Mouse (Mus musculus): ENCODE measurements around the gene Zfpm1. TPM values are rescaled to one million over a fixed set of nuclear protein-coding genes. Genes with fewer than 3 reads are reported as not detected.
A peak's percentile ranks its signal among the peaks of the same experiment; 100 is the strongest.

Gene Zfpm1
- total RNA-seq (2015; ENCODE audit: low replicate concordance) (176 and 254 TPM in 2 replicates), total RNA-seq (2017; ENCODE audit: low replicate concordance) (303 and 467 TPM in 2 replicates)

GRCm38 (mm10) chr8:122282035-122282358, at the start of gene Zfpm1:
Gene Zfpm1 (plus strand): TSS chr8:122282141.
- ATAC-seq (replicated peaks; ENCODE audit: low FRiP score, poor library complexity, severe bottlenecking), result no peak

GRCm38 (mm10) chr8:122234055-122234454, 47.9 kb upstream of the Zfpm1 start:
- no peak for ATAC-seq (replicated peaks; ENCODE audit: low FRiP score, poor library complexity, severe bottlenecking)

GRCm38 (mm10) chr8:122236521-122236920, 45.4 kb upstream of the Zfpm1 start:
- no peak for ATAC-seq (replicated peaks; ENCODE audit: low FRiP score, poor library complexity, severe bottlenecking)

- no peak for ATAC-seq (replicated peaks; ENCODE audit: low FRiP score, poor library complexity, severe bottlenecking)
These were observed 43.7 kb upstream of the Zfpm1 start for GRCm38 (mm10) chr8:122238225-122238624.

GRCm38 (mm10) chr8:122238731-122239130, 43.2 kb upstream of the Zfpm1 start:
- ATAC-seq (replicated peaks; ENCODE audit: low FRiP score, poor library complexity, severe bottlenecking), result no peak

- no peak for ATAC-seq (replicated peaks; ENCODE audit: low FRiP score, poor library complexity, severe bottlenecking)
These were observed 41.5 kb upstream of the Zfpm1 start for GRCm38 (mm10) chr8:122240241-122241026.

- ATAC-seq (replicated peaks; ENCODE audit: low FRiP score, poor library complexity, severe bottlenecking), result no peak
These were observed 38.6 kb upstream of the Zfpm1 start for GRCm38 (mm10) chr8:122243310-122243709.

- no peak for ATAC-seq (replicated peaks; ENCODE audit: low FRiP score, poor library complexity, severe bottlenecking)
These were observed 36.8 kb upstream of the Zfpm1 start for GRCm38 (mm10) chr8:122245161-122245560.

- no peak for ATAC-seq (replicated peaks; ENCODE audit: low FRiP score, poor library complexity, severe bottlenecking)
These were observed 35.4 kb upstream of the Zfpm1 start for GRCm38 (mm10) chr8:122246257-122247211.

- no peak for ATAC-seq (replicated peaks; ENCODE audit: low FRiP score, poor library complexity, severe bottlenecking)
These were observed 30.2 kb upstream of the Zfpm1 start for GRCm38 (mm10) chr8:122251739-122252138.

- ATAC-seq (replicated peaks; ENCODE audit: low FRiP score, poor library complexity, severe bottlenecking), result no peak
These were observed 29.6 kb upstream of the Zfpm1 start for GRCm38 (mm10) chr8:122252366-122252765.

- peak; percentile 58 for ATAC-seq (replicated peaks; ENCODE audit: low FRiP score, poor library complexity, severe bottlenecking)
These were observed 22.6 kb upstream of the Zfpm1 start for GRCm38 (mm10) chr8:122259351-122259750.

- no peak for ATAC-seq (replicated peaks; ENCODE audit: low FRiP score, poor library complexity, severe bottlenecking)
These were observed 21.2 kb upstream of the Zfpm1 start for GRCm38 (mm10) chr8:122260755-122261154.

- no peak for ATAC-seq (replicated peaks; ENCODE audit: low FRiP score, poor library complexity, severe bottlenecking)
These were observed 19.1 kb upstream of the Zfpm1 start for GRCm38 (mm10) chr8:122262835-122263234.

GRCm38 (mm10) chr8:122264243-122264642, 17.7 kb upstream of the Zfpm1 start:
- ATAC-seq (replicated peaks; ENCODE audit: low FRiP score, poor library complexity, severe bottlenecking), result no peak

- ATAC-seq (replicated peaks; ENCODE audit: low FRiP score, poor library complexity, severe bottlenecking), result no peak
These were observed 16.4 kb upstream of the Zfpm1 start for GRCm38 (mm10) chr8:122265522-122265921.

GRCm38 (mm10) chr8:122266867-122267266, 15.1 kb upstream of the Zfpm1 start:
- no peak for ATAC-seq (replicated peaks; ENCODE audit: low FRiP score, poor library complexity, severe bottlenecking)

- ATAC-seq (replicated peaks; ENCODE audit: low FRiP score, poor library complexity, severe bottlenecking), result no peak
These were observed 13.1 kb upstream of the Zfpm1 start for GRCm38 (mm10) chr8:122268861-122269260.

- ATAC-seq (replicated peaks; ENCODE audit: low FRiP score, poor library complexity, severe bottlenecking), result 0 out of 2 replicates have a peak, but pooled peaks have one; percentile 36
These were observed 12.5 kb upstream of the Zfpm1 start for GRCm38 (mm10) chr8:122269404-122269803.

- ATAC-seq (replicated peaks; ENCODE audit: low FRiP score, poor library complexity, severe bottlenecking), result no peak
These were observed 11.4 kb upstream of the Zfpm1 start for GRCm38 (mm10) chr8:122270555-122270954.

- ATAC-seq (replicated peaks; ENCODE audit: low FRiP score, poor library complexity, severe bottlenecking), result peak; percentile 56
These were observed 8.8 kb upstream of the Zfpm1 start for GRCm38 (mm10) chr8:122273152-122273551.
